16 mouse cellular contexts compared by ENCODE assay signal in the genomic region with DNA sequence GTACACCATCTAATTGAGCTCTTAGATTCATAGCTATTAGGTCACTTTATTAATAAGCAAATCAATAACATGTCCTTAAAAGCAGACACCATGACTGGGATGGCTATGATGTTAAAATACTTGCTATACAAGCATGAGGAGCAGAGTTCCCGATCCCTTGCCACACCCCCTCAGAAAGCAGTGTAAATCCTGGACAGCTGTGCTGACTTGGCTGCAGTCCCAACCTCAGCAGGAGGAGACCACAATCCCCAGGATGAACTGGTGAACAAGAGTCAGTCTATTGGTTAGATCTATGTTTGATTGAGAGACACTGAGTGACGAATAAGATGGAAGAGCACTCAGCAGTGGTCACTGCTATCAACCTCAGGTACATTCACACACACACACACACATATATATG. TPM values are rescaled to one million over a fixed set of nuclear protein-coding genes. Genes with fewer than 3 reads are reported as not detected.
"Had no signal": no experiment of that assay in that cellular context is flagged by ENCODE, and none has a peak within 500 bp of the region (broad histone marks: within the 10 kb centered on the region; RNA-seq: fewer than 3 reads in every experiment).

No protein-coding gene starts in this region.

- H3K4me1 ChIP-seq: intestine, embryonic 15.5 days; kidney, embryonic 15.5 days; liver, embryonic 12.5 days; liver, embryonic 15.5 days; midbrain, embryonic 12.5 days had no signal

- H3K27me3 ChIP-seq: intestine, embryonic 15.5 days; kidney, embryonic 15.5 days; limb, embryonic 12.5 days; liver, embryonic 12.5 days; liver, embryonic 15.5 days had no signal

- H3K4me3 ChIP-seq: intestine, embryonic 15.5 days; kidney, embryonic 15.5 days; limb, embryonic 12.5 days; liver, embryonic 12.5 days; liver, embryonic 15.5 days; midbrain, embryonic 12.5 days had no signal

- H3K9ac ChIP-seq: intestine, embryonic 15.5 days; kidney, embryonic 15.5 days; limb, embryonic 12.5 days; liver, embryonic 12.5 days; liver, embryonic 15.5 days; midbrain, embryonic 12.5 days had no signal

- DNase-seq: kidney, adult 11 months; kidney, adult 8-10 months; kidney, postnatal 10 days; kidney, postnatal 36 days; liver; lung, adult 18-20 months; thymus, adult 18-20 months; thymus, postnatal 36 days had no signal

- H3K9me3 ChIP-seq: intestine, embryonic 15.5 days; kidney, embryonic 15.5 days; limb, embryonic 12.5 days; liver, embryonic 15.5 days; midbrain, embryonic 12.5 days had no signal

- H3K27ac ChIP-seq: intestine, embryonic 15.5 days; kidney, embryonic 15.5 days; limb, embryonic 12.5 days; liver, embryonic 12.5 days; liver, embryonic 15.5 days; macrophage; midbrain, embryonic 12.5 days had no signal

- ATAC-seq: intestine, embryonic 15.5 days; liver, embryonic 12.5 days had no signal

- H3K4me2 ChIP-seq: intestine, embryonic 15.5 days; kidney, embryonic 15.5 days; limb, embryonic 12.5 days; liver, embryonic 12.5 days; liver, embryonic 15.5 days; midbrain, embryonic 12.5 days had no signal

- H3K36me3 ChIP-seq: intestine, embryonic 15.5 days; kidney, embryonic 15.5 days; limb, embryonic 12.5 days; liver, embryonic 12.5 days; liver, embryonic 15.5 days; midbrain, embryonic 12.5 days had no signal

RNA-seq across cellular contexts. Expression of a gene that starts 29.3 kb away (rescaled TPM):
- total RNA-seq: megakaryocyte, adult 5-6 weeks had no signal
- polyA plus RNA-seq: macrophage had no signal
